Mouse (Mus musculus) G1E (cell line): Measurements from ENCODE around the gene Chn2.

Experiments used
- CTCF ChIP-seq: IDR thresholded peaks from 2 replicates; pipeline ENCODE4 v1.5.1; 2012; ENCODE audit warnings: low read depth, low read length, inconsistent platforms, mixed read lengths
- POLR2AphosphoS5 ChIP-seq: IDR thresholded peaks from 2 replicates; pipeline ENCODE4 v1.6.1; 2012; ENCODE audit warnings: low read depth, low read length, inconsistent platforms; ENCODE audit not compliant: insufficient replicate concordance

DNA sequence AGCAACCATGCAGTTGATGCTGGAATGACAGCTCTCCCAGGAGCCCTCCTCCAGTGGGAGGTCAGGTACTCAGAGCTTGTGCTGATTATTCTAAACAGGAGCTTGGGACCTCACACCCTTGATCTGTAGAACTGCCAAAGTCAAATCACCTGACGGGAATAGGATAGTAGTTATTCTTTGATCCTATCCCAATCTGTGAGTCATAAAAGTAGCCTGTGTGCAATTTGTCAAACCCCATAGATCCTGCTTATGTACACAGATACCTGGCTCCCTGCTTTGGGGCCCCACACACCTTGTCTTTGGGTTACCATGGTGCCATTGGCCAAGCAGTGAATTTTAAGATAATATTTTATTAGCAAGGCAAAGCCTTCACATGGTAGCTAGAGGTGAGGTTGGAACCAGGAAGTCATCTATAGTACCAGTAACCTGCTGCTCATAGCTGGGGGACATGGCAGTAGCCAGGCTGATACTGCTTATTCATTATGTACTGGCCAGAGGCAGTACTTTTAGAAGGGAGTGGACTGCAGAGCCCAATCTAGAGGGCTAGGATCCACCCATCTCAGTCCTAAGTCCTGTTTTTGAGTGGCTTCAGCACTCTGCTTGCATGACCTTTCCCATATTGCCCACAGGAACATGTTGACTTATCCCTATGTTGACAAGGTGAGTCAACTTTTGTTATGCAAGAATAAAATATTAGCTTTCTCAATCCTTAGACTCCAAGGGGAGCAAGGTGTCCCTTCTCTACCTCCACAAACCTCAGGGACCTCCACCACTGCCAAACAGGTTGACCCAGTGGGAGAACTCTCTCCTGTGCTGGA lies 139.9 kb downstream of the Chn2 start:
- TF ChIP-seq CTCF (no peak), POLR2AphosphoS5 (no peak)
